Mouse (Mus musculus): ENCODE measurements at regions not wholly inside any gene's neighbourhood (a gene's known extent, or its start where the extent isn't known, plus 50 kb on each side); places are given as distances from the start of the nearest gene placed in this dataset.

- no peak overlapping the region for H3K4me2 ChIP-seq (replicated peaks)
- H3K4me3 ChIP-seq: no peak overlapping the region
- no peak for ATAC-seq (ENCODE audit: insufficient number of reproducible peaks, insufficient read depth, low FRiP score, low TSS enrichment)
- no peak overlapping the region for H3K27ac ChIP-seq
- 65% methylated on average over 6 of the region's 6 CpGs for WGBS
- no peaks in the 10 kb centered on the region for H3K36me3 ChIP-seq
- H3K9me3 ChIP-seq: no peaks in the 10 kb centered on the region
- H3K27me3 ChIP-seq: no peaks in the 10 kb centered on the region
- no peaks in the 10 kb centered on the region for H3K4me1 ChIP-seq
- no peak overlapping the region for H3K9ac ChIP-seq
These were observed 106.8 kb downstream of the Dll1 start for GRCm38 (mm10) chr17:15269905-15270304.

DNA sequence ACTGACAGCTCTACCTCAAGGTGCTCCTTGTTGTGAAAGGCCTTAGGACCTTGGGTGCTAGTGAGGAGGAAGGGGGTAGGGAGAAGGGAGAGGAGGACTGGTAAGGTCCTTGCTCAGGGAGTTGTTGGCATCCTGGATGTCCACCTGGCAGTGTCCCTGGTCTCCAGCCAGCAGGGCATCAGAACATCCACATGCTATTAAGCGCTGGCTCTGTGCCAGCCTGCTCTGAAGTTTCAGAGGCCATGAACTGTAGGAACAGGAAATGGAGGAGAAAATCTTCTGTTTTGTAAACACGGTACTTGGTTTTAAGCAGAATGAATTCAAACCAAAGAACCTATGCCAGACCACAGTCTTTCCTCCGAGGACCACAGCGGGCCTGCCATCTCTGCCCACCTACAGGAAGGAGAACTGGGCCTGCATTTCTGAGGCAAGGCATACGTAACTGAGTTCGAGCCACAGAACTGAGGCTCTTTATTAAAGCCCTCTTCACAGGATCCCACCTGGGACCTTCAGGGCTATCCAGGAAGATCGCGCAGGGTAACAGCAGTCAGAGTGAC lies 107.5 kb downstream of the Dll1 start:
- no peaks in the 10 kb centered on the region for H3K9me3 ChIP-seq
- no peak overlapping the region for H3K9ac ChIP-seq
- H3K4me2 ChIP-seq (replicated peaks): no peak overlapping the region
- no peak overlapping the region for H3K27ac ChIP-seq
- no peaks in the 10 kb centered on the region for H3K4me1 ChIP-seq
- WGBS: 78% methylated on average over 8 of the region's 8 CpGs
- no peak for ATAC-seq (ENCODE audit: insufficient number of reproducible peaks, insufficient read depth, low FRiP score, low TSS enrichment)
- H3K4me3 ChIP-seq: no peak overlapping the region
- H3K36me3 ChIP-seq: no peaks in the 10 kb centered on the region
- H3K27me3 ChIP-seq: no peaks in the 10 kb centered on the region

GRCm38 (mm10) chr17:15267721-15268120 lies 109.0 kb downstream of the Dll1 start:
- no peaks in the 10 kb centered on the region for H3K36me3 ChIP-seq
- H3K27me3 ChIP-seq: no peaks in the 10 kb centered on the region
- 68% methylated on average over 7 of the region's 7 CpGs for WGBS
- no peak overlapping the region for H3K4me2 ChIP-seq (replicated peaks)
- no peak overlapping the region for H3K4me3 ChIP-seq
- no peaks in the 10 kb centered on the region for H3K9me3 ChIP-seq
- no peak for ATAC-seq (ENCODE audit: insufficient number of reproducible peaks, insufficient read depth, low FRiP score, low TSS enrichment)
- H3K4me1 ChIP-seq: no peaks in the 10 kb centered on the region
- H3K27ac ChIP-seq: no peak overlapping the region
- no peak overlapping the region for H3K9ac ChIP-seq

DNA sequence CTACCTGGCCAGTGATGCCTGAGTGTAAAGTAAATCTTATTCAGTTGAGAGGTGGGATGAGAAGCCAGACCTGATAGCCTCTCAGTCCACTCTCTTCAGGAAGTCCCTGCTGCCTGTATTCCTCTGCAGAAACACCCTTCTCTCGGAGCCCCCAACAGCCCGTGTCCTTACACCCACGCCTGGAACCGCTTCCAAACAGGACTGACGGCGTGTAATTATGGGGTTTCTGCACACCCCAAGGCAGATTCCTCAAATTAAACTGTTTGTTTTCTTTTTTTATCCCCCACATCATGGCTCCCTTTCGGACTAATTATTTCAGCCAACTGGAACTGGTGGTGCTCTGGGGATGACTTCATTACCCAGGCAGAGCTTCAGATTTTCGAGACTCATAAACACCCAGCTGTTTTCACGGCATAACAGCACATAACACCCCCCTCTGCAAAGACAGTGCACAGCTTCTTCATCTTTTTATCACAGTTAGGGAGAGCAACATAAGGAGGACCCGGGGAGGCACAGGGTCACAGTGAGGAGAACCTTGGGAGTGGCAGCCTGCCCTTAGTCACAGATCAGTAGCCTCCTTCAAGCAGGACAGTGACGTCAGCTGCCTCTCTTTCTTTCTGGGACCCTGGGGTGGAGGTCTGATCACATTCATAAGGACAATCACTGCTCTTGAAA lies 117.1 kb downstream of the Dll1 start:
- ATAC-seq (ENCODE audit: insufficient number of reproducible peaks, insufficient read depth, low FRiP score, low TSS enrichment): no peak

DNA sequence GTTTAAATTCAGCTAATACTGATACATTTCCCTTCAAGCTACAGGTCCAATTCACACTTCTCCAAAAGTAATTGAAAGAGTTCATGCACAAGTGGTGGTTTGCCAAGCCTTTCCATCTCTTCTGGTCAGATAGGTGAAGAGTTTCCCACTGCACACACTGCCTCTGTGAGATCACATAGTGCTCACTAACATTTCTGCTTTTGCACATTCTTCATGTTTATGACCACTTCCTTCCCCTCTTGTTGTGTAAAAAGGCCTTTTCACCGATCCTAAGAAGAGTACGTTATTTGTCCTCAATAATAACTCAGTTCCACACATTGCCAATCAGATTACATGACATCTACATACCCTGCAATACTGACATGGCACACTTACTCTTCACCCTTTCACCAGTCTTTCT lies 120.8 kb downstream of the Dll1 start:
- H3K4me1 ChIP-seq: no peaks in the 10 kb centered on the region; the same call in 1 of the 2 replicates
- 90% methylated on average over 2 of the region's 2 CpGs for WGBS

More for the DNA sequence above, 117.1 kb downstream of the Dll1 start:
- H3K4me3 ChIP-seq: no peak overlapping the region
- H3K36me3 ChIP-seq: no peaks in the 10 kb centered on the region
- H3K9me3 ChIP-seq: no peaks in the 10 kb centered on the region
- no peak overlapping the region for H3K4me2 ChIP-seq (replicated peaks)
- H3K4me1 ChIP-seq: no peaks in the 10 kb centered on the region; the same call in 1 of the 2 replicates
- 52% methylated on average over 11 of the region's 11 CpGs for WGBS
- H3K27ac ChIP-seq: no peak overlapping the region
- no peak overlapping the region for H3K9ac ChIP-seq
- no peaks in the 10 kb centered on the region for H3K27me3 ChIP-seq

DNA sequence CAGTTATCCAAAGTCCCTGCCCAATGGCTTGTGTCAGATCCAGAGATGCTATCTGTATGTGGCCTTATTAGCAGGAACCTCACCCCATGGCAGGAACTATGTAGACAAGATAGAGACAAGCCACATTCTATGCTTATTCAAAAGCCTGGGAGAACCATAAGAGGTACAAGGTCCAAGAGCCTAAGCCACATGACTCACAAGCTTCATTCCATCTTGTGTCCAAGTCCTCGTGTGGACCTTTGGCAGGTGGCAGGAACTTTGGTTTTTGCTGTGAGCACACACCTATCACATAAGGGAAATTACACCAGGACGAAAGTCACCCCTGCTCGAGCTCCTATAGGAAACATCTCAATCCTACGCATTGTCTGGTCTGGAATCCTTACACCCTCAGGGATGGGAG lies 122.9 kb downstream of the Dll1 start:
- Histone ChIP-seq H3K4me2 (replicated peaks) (no peak overlapping the region), H3K27me3 (no peaks in the 10 kb centered on the region), H3K9me3 (no peaks in the 10 kb centered on the region), H3K4me1 (no peaks in the 10 kb centered on the region), H3K27ac (no peak overlapping the region), H3K36me3 (no peaks in the 10 kb centered on the region), H3K9ac (no peak overlapping the region), H3K4me3 (no peak overlapping the region)
- WGBS: 92% methylated on average over 4 of the region's 4 CpGs
- ATAC-seq (ENCODE audit: insufficient number of reproducible peaks, insufficient read depth, low FRiP score, low TSS enrichment): no peak

More for the DNA sequence above, 120.8 kb downstream of the Dll1 start:
- no peak overlapping the region for H3K4me2 ChIP-seq (replicated peaks)
- H3K27ac ChIP-seq: no peak overlapping the region
- no peaks in the 10 kb centered on the region for H3K9me3 ChIP-seq
- H3K9ac ChIP-seq: no peak overlapping the region
- no peak for ATAC-seq (ENCODE audit: insufficient number of reproducible peaks, insufficient read depth, low FRiP score, low TSS enrichment)
- no peaks in the 10 kb centered on the region for H3K27me3 ChIP-seq
- no peaks in the 10 kb centered on the region for H3K36me3 ChIP-seq
- H3K4me3 ChIP-seq: no peak overlapping the region

- Histone ChIP-seq H3K27me3 (no peaks in the 10 kb centered on the region), H3K4me2 (replicated peaks) (no peak overlapping the region), H3K4me1 (no peaks in the 10 kb centered on the region), H3K9ac (no peak overlapping the region), H3K27ac (no peak overlapping the region), H3K4me3 (no peak overlapping the region), H3K36me3 (no peaks in the 10 kb centered on the region), H3K9me3 (no peaks in the 10 kb centered on the region)
- 82% methylated on average over 1 of the region's 1 CpGs for WGBS
- no peak for ATAC-seq (ENCODE audit: insufficient number of reproducible peaks, insufficient read depth, low FRiP score, low TSS enrichment)
These were observed 123.4 kb downstream of the Dll1 start for GRCm38 (mm10) chr17:15253271-15253670.

DNA sequence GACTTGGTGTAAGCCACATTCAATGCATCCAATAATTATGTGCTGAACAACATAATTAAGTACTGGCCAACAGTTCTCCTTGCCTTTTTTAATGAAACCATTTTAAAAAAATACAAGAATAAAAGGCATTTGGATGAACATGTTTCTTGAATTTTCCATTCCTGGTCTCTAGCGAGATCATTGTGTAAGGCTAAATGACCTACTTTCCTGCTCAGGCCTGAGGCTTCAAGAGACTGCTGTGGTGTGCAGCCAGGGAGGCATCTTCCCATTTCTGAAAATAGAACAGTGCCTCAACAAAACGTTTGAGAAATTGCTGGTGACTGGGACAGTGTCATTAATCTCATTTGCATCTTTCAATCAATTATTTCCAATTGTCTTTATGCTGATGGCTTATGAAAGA lies 124.5 kb downstream of the Dll1 start:
- Histone ChIP-seq H3K9ac (no peak overlapping the region), H3K4me1 (peaks cover 6% of the 10 kb centered on the region), H3K27ac (no peak overlapping the region), H3K9me3 (no peaks in the 10 kb centered on the region), H3K36me3 (no peaks in the 10 kb centered on the region), H3K4me2 (replicated peaks) (no peak overlapping the region), H3K4me3 (no peak overlapping the region), H3K27me3 (0 out of 2 replicates have a peak, but pooled peaks cover 2% of the 10 kb centered on the region)
- 72% methylated on average over 2 of the region's 2 CpGs for WGBS
- no peak for ATAC-seq (ENCODE audit: insufficient number of reproducible peaks, insufficient read depth, low FRiP score, low TSS enrichment)

GRCm38 (mm10) chr17:15251641-15252040 lies 125.0 kb downstream of the Dll1 start:
- no peak overlapping the region for H3K4me3 ChIP-seq
- H3K4me2 ChIP-seq (replicated peaks): no peak overlapping the region
- 63% methylated on average over 1 of the region's 1 CpGs for WGBS
- no peak overlapping the region for H3K27ac ChIP-seq
- no peaks in the 10 kb centered on the region for H3K9me3 ChIP-seq
- peaks cover 6% of the 10 kb centered on the region for H3K4me1 ChIP-seq
- no peak overlapping the region for H3K9ac ChIP-seq
- ATAC-seq (ENCODE audit: insufficient number of reproducible peaks, insufficient read depth, low FRiP score, low TSS enrichment): no peak
- H3K36me3 ChIP-seq: no peaks in the 10 kb centered on the region
- 0 out of 2 replicates have a peak, but pooled peaks cover 2% of the 10 kb centered on the region for H3K27me3 ChIP-seq

DNA sequence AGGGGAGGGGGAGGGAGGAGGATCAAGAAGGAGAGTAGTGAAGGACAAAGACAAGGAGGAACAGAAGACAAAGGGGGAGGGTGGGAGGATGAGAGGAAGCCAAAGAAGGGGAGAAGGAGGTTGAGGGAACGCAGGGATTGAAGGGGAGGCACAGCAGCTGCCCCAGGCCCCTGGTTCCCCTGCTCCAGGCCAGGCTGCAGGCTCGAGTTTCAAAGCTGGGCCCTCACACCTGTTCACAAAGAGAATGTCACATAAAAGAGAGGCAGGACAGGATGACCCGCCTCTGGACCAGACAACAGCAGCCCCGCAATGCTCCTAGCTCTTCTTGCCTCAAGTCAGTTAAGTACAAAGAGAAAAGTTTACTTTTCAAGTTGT lies 128.3 kb downstream of the Dll1 start:
- 0 out of 2 replicates have a peak overlapping the region, but pooled peaks have one; percentile 37 for H3K27ac ChIP-seq
- peak overlapping the region; percentile 38; the same call in 1 of the 2 replicates for H3K4me2 ChIP-seq (replicated peaks)
- no peak overlapping the region for H3K4me3 ChIP-seq
- 0 out of 2 replicates have a peak, but pooled peaks cover 2% of the 10 kb centered on the region for H3K27me3 ChIP-seq
- no peak overlapping the region for H3K9ac ChIP-seq
- no peaks in the 10 kb centered on the region for H3K9me3 ChIP-seq
- H3K4me1 ChIP-seq: peaks cover 6% of the 10 kb centered on the region
- WGBS: 16% methylated on average over 4 of the region's 4 CpGs
- ATAC-seq (ENCODE audit: insufficient number of reproducible peaks, insufficient read depth, low FRiP score, low TSS enrichment): no peak
- H3K36me3 ChIP-seq: no peaks in the 10 kb centered on the region

DNA sequence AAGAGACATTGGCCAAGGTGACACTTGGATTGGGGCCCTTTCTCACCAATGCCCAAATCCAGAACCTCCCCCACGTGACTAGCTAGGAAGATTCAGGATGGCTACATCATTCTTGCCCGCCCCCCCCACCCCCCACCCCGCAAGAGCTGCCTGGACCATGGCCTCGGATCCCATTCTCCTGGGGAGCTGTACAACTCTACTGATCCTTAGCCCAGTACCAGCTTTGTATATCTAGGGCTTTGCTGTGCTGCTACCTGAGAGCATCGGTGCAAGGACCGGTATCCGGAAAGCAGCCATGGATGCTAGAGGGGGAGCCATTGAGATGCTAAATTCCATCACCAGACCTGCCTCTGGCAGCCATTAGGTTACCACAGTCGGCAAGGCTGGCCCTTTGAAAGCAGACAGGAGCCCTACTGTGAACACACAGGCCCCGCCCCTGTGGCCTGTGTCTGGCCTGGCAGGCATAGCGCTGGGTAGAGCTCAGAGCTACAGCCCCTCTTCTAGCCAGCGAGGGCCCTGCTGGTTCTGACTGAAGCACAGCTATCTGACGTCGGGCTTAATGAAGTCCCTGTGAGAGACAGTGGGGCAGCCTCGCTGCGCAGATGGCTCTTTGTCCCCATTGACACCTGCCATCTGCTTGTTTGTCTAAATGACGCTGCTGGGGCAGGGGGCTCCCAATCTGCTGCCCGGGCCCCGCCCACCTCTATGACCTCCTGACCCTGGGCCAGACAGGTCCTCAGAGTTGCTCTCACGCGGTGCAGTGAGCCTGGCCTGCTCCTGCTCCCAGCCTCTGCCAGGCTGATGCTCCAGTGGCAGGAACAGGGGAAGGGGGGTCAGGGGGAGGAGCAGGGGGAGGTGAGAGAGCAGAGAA lies 128.9 kb downstream of the Dll1 start:
- no peak overlapping the region for H3K9ac ChIP-seq
- WGBS: 6% methylated on average over 20 of the region's 20 CpGs
- H3K4me2 ChIP-seq (replicated peaks): peak overlapping the region; percentile 38
- peak; percentile 90 for ATAC-seq (ENCODE audit: insufficient number of reproducible peaks, insufficient read depth, low FRiP score, low TSS enrichment)
- no peaks in the 10 kb centered on the region for H3K9me3 ChIP-seq
- 0 out of 2 replicates have a peak, but pooled peaks cover 2% of the 10 kb centered on the region for H3K27me3 ChIP-seq
- H3K4me3 ChIP-seq: no peak overlapping the region
- H3K4me1 ChIP-seq: peaks cover 6% of the 10 kb centered on the region
- H3K36me3 ChIP-seq: no peaks in the 10 kb centered on the region
- 0 out of 2 replicates have a peak overlapping the region, but pooled peaks have one; percentile 37 for H3K27ac ChIP-seq

All from embryonic facial prominence, embryonic 12.5 days (tissue).